Mouse (Mus musculus): ENCODE data around the gene Uox. TPM values are rescaled to one million over a fixed set of nuclear protein-coding genes. Genes with fewer than 3 reads are reported as not detected.

Gene Uox
- polyA plus RNA-seq, 1 experiment from 2014 or later, result not detected

GRCm38 (mm10) chr3:146595440-146595839, 25.2 kb downstream of the Uox start:
- Histone ChIP-seq H3K27me3 (ENCODE audit: control insufficient read depth, insufficient read depth, low read length) (no peaks in the 10 kb centered on the region), H3K36me3 (ENCODE audit: control insufficient read depth, insufficient read depth, low read length) (no peaks in the 10 kb centered on the region), H3K9me3 (ENCODE audit: control insufficient read depth, low read depth, low read length) (no peaks in the 10 kb centered on the region), H3K4me1 (ENCODE audit: control insufficient read depth, insufficient read depth, low read length) (no peaks in the 10 kb centered on the region), H3K4me3 (ENCODE audit: low read depth, low read length) (no peak overlapping the region), H3K4me2 (replicated peaks; ENCODE audit: low read depth, low read length) (no peak overlapping the region), H3K9ac (replicated peaks; ENCODE audit: low read depth, low read length) (no peak overlapping the region), H3K27ac (ENCODE audit: low read length) (no peak overlapping the region)
- WGBS, result 87% methylated on average over 6 of the region's 6 CpGs
- ATAC-seq (ENCODE audit: insufficient number of reproducible peaks, insufficient read depth, low FRiP score, low read depth), result no peak

DNA sequence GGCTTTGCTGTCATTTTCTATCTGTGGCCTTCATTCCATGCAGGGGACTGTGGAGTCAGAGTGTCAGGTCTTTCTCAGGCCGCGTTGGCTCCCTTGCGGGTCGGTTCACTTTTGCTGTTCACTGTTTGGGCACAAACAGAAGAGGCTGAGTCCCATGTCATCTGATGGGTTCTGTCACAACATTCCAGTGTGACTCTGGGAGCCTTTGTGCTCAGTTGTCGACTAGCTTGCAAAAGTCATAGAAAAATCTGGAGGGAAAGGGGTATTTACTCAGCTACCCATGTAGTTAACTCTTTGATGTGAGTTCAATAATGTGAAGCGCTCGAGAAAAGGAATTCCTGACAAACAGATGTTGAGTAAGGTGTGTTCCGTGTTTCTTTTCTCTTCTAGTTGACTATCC, 26.2 kb downstream of the Uox start:
- no peaks in the 10 kb centered on the region for H3K36me3 ChIP-seq (ENCODE audit: control insufficient read depth, insufficient read depth, low read length)
- H3K4me1 ChIP-seq (ENCODE audit: control insufficient read depth, insufficient read depth, low read length), result no peaks in the 10 kb centered on the region
- no peak overlapping the region for H3K9ac ChIP-seq (replicated peaks; ENCODE audit: low read depth, low read length)
- H3K4me3 ChIP-seq (ENCODE audit: low read depth, low read length), result no peak overlapping the region
- H3K27ac ChIP-seq (ENCODE audit: low read length), result no peak overlapping the region
- ATAC-seq (ENCODE audit: insufficient number of reproducible peaks, insufficient read depth, low FRiP score, low read depth), result no peak
- no peak overlapping the region for H3K4me2 ChIP-seq (replicated peaks; ENCODE audit: low read depth, low read length)
- no peaks in the 10 kb centered on the region for H3K9me3 ChIP-seq (ENCODE audit: control insufficient read depth, low read depth, low read length)
- H3K27me3 ChIP-seq (ENCODE audit: control insufficient read depth, insufficient read depth, low read length), result no peaks in the 10 kb centered on the region
- 82% methylated on average over 8 of the region's 8 CpGs for WGBS

- H3K4me1 ChIP-seq (ENCODE audit: control insufficient read depth, insufficient read depth, low read length), result no peaks in the 10 kb centered on the region
- ATAC-seq (ENCODE audit: insufficient number of reproducible peaks, insufficient read depth, low FRiP score, low read depth), result no peak
- no peak overlapping the region for H3K27ac ChIP-seq (ENCODE audit: low read length)
- 79% methylated on average over 7 of the region's 7 CpGs for WGBS
- no peaks in the 10 kb centered on the region for H3K36me3 ChIP-seq (ENCODE audit: control insufficient read depth, insufficient read depth, low read length)
- H3K9ac ChIP-seq (replicated peaks; ENCODE audit: low read depth, low read length), result no peak overlapping the region
- H3K9me3 ChIP-seq (ENCODE audit: control insufficient read depth, low read depth, low read length), result no peaks in the 10 kb centered on the region
- H3K4me2 ChIP-seq (replicated peaks; ENCODE audit: low read depth, low read length), result no peak overlapping the region
- no peaks in the 10 kb centered on the region for H3K27me3 ChIP-seq (ENCODE audit: control insufficient read depth, insufficient read depth, low read length)
- no peak overlapping the region for H3K4me3 ChIP-seq (ENCODE audit: low read depth, low read length)
Observed at GRCm38 (mm10) chr3:146596864-146597263, 26.6 kb downstream of the Uox start.

GRCm38 (mm10) chr3:146598411-146598810, 28.2 kb downstream of the Uox start:
- H3K9me3 ChIP-seq (ENCODE audit: control insufficient read depth, low read depth, low read length), result no peaks in the 10 kb centered on the region
- H3K4me3 ChIP-seq (ENCODE audit: low read depth, low read length), result no peak overlapping the region
- H3K36me3 ChIP-seq (ENCODE audit: control insufficient read depth, insufficient read depth, low read length), result no peaks in the 10 kb centered on the region
- no peak overlapping the region for H3K9ac ChIP-seq (replicated peaks; ENCODE audit: low read depth, low read length)
- no peak overlapping the region for H3K27ac ChIP-seq (ENCODE audit: low read length)
- no peak overlapping the region for H3K4me2 ChIP-seq (replicated peaks; ENCODE audit: low read depth, low read length)
- no peaks in the 10 kb centered on the region for H3K27me3 ChIP-seq (ENCODE audit: control insufficient read depth, insufficient read depth, low read length)
- no peak for ATAC-seq (ENCODE audit: insufficient number of reproducible peaks, insufficient read depth, low FRiP score, low read depth)
- H3K4me1 ChIP-seq (ENCODE audit: control insufficient read depth, insufficient read depth, low read length), result no peaks in the 10 kb centered on the region
- WGBS, result 62% methylated on average over 6 of the region's 6 CpGs

GRCm38 (mm10) chr3:146599198-146599900, 29.1 kb downstream of the Uox start:
- H3K4me3 ChIP-seq (ENCODE audit: low read depth, low read length), result no peak overlapping the region
- H3K9ac ChIP-seq (replicated peaks; ENCODE audit: low read depth, low read length), result no peak overlapping the region
- H3K9me3 ChIP-seq (ENCODE audit: control insufficient read depth, low read depth, low read length), result no peaks in the 10 kb centered on the region
- H3K27ac ChIP-seq (ENCODE audit: low read length), result no peak overlapping the region
- 84% methylated on average over 6 of the region's 6 CpGs for WGBS
- no peaks in the 10 kb centered on the region for H3K27me3 ChIP-seq (ENCODE audit: control insufficient read depth, insufficient read depth, low read length)
- no peaks in the 10 kb centered on the region for H3K36me3 ChIP-seq (ENCODE audit: control insufficient read depth, insufficient read depth, low read length)
- no peaks in the 10 kb centered on the region for H3K4me1 ChIP-seq (ENCODE audit: control insufficient read depth, insufficient read depth, low read length)
- no peak for ATAC-seq (ENCODE audit: insufficient number of reproducible peaks, insufficient read depth, low FRiP score, low read depth)
- H3K4me2 ChIP-seq (replicated peaks; ENCODE audit: low read depth, low read length), result no peak overlapping the region

DNA sequence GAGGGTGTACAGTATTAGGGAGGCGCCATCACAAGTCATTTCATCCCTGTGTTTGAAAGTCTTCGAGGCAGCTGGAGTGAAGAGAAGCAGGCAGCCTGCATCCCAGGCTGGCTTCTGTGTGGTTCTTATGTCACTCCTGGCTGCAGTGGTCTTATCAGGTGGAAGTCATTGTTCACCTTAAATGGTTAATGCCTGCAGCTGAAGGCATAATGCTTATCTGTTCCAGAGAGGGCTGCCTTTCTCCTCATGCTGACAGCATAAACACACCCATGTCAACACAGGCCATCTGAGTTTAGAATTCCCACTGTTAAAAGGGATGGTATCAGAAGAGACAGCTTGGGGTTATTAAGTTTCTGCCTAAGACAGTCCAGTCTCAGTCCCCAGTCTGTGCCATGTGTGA, 31.0 kb downstream of the Uox start:
- ATAC-seq (ENCODE audit: insufficient number of reproducible peaks, insufficient read depth, low FRiP score, low read depth), result no peak
- no peaks in the 10 kb centered on the region for H3K27me3 ChIP-seq (ENCODE audit: control insufficient read depth, insufficient read depth, low read length)
- no peaks in the 10 kb centered on the region for H3K36me3 ChIP-seq (ENCODE audit: control insufficient read depth, insufficient read depth, low read length)
- H3K4me3 ChIP-seq (ENCODE audit: low read depth, low read length), result no peak overlapping the region
- 67% methylated on average over 2 of the region's 2 CpGs for WGBS
- no peaks in the 10 kb centered on the region for H3K4me1 ChIP-seq (ENCODE audit: control insufficient read depth, insufficient read depth, low read length)
- H3K27ac ChIP-seq (ENCODE audit: low read length), result no peak overlapping the region
- H3K9me3 ChIP-seq (ENCODE audit: control insufficient read depth, low read depth, low read length), result no peaks in the 10 kb centered on the region
- no peak overlapping the region for H3K4me2 ChIP-seq (replicated peaks; ENCODE audit: low read depth, low read length)
- H3K9ac ChIP-seq (replicated peaks; ENCODE audit: low read depth, low read length), result no peak overlapping the region

DNA sequence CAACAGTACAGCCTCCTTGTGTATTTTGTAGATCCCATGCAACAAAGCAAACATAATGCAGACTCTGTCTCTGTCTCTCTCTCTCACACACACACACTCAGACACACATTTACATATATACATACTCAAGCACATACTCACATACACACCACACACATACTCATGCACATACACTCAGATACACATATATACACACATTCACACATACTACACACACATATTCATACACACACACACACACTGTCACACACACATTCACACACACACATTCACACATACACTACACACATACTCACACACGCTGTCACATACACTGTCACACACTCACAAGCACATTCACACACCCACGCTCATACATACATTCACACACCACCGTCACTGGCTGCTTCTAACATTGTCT, 32.3 kb downstream of the Uox start:
- no peak overlapping the region for H3K9ac ChIP-seq (replicated peaks; ENCODE audit: low read depth, low read length)
- no peaks in the 10 kb centered on the region for H3K36me3 ChIP-seq (ENCODE audit: control insufficient read depth, insufficient read depth, low read length)
- 93% methylated on average over 3 of the region's 3 CpGs for WGBS
- no peak for ATAC-seq (ENCODE audit: insufficient number of reproducible peaks, insufficient read depth, low FRiP score, low read depth)
- no peaks in the 10 kb centered on the region for H3K9me3 ChIP-seq (ENCODE audit: control insufficient read depth, low read depth, low read length)
- H3K4me3 ChIP-seq (ENCODE audit: low read depth, low read length), result no peak overlapping the region
- H3K4me2 ChIP-seq (replicated peaks; ENCODE audit: low read depth, low read length), result no peak overlapping the region
- H3K27me3 ChIP-seq (ENCODE audit: control insufficient read depth, insufficient read depth, low read length), result no peaks in the 10 kb centered on the region
- H3K4me1 ChIP-seq (ENCODE audit: control insufficient read depth, insufficient read depth, low read length), result no peaks in the 10 kb centered on the region
- H3K27ac ChIP-seq (ENCODE audit: low read length), result no peak overlapping the region

DNA sequence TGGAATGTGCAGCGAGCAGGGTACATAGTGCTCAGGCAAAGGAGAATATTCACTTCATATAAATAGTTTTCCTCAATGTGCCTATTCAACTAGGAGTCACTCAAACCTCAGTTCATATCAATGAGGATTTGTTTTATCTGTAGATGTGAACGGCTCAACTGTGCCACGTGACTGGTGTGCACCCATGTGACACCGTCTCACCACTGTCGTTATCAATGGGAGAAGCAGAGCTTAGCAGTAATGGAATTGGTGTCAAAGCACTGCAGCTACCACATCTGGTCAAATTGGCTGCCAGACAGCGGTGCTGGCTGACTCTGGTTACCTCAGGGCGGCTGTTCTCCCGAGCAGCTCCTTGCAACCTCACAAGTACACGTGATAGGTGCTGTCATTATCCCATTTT, 34.4 kb downstream of the Uox start:
- Histone ChIP-seq H3K27ac (ENCODE audit: low read length) (no peak overlapping the region), H3K4me2 (replicated peaks; ENCODE audit: low read depth, low read length) (no peak overlapping the region), H3K27me3 (ENCODE audit: control insufficient read depth, insufficient read depth, low read length) (no peaks in the 10 kb centered on the region), H3K9ac (replicated peaks; ENCODE audit: low read depth, low read length) (no peak overlapping the region), H3K4me1 (ENCODE audit: control insufficient read depth, insufficient read depth, low read length) (no peaks in the 10 kb centered on the region), H3K4me3 (ENCODE audit: low read depth, low read length) (no peak overlapping the region), H3K9me3 (ENCODE audit: control insufficient read depth, low read depth, low read length) (no peaks in the 10 kb centered on the region), H3K36me3 (ENCODE audit: control insufficient read depth, insufficient read depth, low read length) (no peaks in the 10 kb centered on the region)
- WGBS, result 80% methylated on average over 9 of the region's 9 CpGs
- no peak for ATAC-seq (ENCODE audit: insufficient number of reproducible peaks, insufficient read depth, low FRiP score, low read depth)

DNA sequence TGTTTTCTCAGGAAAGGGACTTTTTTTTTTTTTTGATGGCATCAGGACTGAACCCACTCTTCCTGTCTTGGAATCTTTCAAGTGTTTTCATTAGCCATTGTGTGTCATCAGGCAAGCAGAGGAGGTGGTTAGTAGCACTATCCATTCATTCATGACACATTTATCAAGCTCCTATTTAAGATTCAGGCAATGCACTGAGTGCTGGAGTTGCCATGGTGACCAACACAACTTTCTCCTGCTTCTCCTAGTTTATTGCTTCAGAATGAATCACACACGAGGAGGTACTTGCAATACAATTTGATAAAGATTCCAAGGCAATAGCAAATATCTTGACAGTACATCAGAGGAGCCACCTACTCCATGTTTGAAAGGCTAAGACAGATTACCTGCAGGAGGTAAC, 37.1 kb downstream of the Uox start:
- Histone ChIP-seq H3K27ac (ENCODE audit: low read length) (no peak overlapping the region), H3K27me3 (ENCODE audit: control insufficient read depth, insufficient read depth, low read length) (no peaks in the 10 kb centered on the region), H3K4me3 (ENCODE audit: low read depth, low read length) (no peak overlapping the region), H3K36me3 (ENCODE audit: control insufficient read depth, insufficient read depth, low read length) (no peaks in the 10 kb centered on the region), H3K4me2 (replicated peaks; ENCODE audit: low read depth, low read length) (no peak overlapping the region), H3K9ac (replicated peaks; ENCODE audit: low read depth, low read length) (no peak overlapping the region), H3K9me3 (ENCODE audit: control insufficient read depth, low read depth, low read length) (no peaks in the 10 kb centered on the region), H3K4me1 (ENCODE audit: control insufficient read depth, insufficient read depth, low read length) (no peaks in the 10 kb centered on the region)
- ATAC-seq (ENCODE audit: insufficient number of reproducible peaks, insufficient read depth, low FRiP score, low read depth), result no peak
- 27% methylated on average over 1 of the region's 1 CpGs for WGBS

Data from stomach, embryonic 14.5 days (tissue).